Mouse (Mus musculus) CD4-positive, CD25-positive, alpha-beta regulatory T cell, adult 2 months (primary cell): ENCODE data around the gene Ppara.

Experiments used
- DNase-seq: peaks from one replicate; pipeline ENCODE4 v3.0.0-alpha.2; 2012; ENCODE audit warnings: low read depth, low spot score

Ppara gene

DNA sequence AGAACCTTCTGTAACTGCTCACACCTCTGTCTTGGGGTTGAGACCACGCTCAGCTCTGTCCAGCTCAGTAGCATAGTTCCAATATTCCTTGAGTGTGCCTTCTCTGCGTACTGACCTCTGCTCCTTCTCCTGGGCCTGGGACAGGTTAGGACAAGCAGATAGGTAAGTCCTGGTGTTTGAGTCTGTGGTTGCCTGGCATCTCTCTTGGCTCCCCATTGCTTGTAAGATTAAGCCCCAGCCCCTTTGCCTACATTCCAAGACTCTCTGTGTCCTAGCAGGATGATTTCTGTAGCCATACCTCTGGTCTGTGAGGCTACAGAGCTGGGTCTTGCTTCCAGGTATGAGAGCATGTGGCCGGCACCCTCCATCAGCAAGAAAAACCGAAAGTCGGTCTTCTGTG, 6.6 kb upstream of the Ppara start:
- no peak for DNase-seq

DNA sequence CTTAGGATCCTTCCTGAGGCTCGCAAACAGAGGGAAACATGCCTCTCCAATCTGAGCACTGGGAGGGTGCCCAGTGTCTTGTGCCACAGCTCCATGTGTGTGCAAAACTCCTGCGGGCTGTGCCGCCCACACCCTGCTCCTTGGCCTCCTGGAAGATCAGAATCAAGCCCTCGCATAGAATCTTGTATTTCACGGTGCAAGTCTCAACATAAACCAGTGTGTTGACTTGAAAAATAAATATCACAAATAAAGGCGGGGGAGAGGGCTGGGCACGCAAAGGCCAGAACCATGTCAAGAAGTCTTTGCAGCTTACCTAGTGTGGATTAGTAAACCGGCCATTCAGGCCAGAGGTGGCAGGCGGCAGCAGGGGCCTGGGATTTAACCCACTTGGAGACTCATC, 5.5 kb upstream of the Ppara start:
- DNase-seq: no peak

DNA sequence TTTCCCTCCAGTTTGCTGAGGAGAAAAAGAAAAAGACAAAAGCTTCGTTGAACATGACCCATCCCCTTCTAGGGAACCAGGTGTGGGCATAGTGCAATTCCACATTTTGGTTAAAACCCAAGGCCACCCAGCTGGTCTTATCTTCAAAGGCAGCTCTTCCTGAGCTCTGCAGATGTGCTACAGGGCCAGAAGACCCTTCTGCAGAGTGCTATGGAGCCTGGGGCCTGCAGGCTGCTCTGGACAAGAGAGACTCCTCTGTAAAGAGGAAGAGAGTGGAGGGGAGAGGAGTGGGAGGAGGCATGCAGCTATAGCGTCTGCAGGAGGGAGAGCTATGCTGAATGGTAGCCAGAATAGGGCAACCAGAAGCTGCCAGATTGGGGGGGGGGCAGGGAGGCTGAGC, 4.8 kb upstream of the Ppara start:
- DNase-seq: no peak

DNA sequence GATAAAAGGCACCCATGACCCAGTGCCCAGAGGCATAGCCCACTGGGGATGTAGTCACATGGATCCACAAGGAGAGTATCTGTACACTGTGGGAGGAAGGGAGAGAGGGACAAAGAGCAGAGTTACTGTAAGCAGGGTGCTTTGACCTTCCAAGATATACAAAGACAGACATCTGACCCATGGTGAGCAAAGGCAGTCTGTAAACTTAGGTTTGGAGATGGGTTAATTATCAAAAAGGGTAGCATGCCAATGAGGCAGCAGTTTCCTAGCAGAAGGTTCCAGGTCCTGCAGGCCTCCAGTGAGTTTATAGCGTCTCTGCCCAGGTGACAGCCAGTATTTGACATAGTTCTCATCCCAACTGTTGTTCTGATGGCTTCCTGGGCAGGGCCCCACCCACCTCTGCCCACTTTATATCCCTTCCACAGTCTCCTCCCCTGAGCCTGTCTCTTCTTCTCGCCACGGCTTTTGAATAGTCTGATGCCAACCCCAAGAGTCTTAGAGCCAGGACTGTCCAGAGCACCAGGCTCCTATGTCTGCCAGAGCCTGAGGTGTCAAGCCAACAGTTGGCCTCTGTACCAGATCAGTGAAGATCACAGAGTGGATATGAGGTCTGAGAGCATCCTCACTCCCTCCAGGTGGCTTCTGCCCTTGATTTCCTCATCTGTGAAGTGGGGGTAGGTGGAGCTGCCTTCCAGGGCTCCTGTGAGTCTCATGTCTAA, 2.7 kb upstream of the Ppara start:
- no peak for DNase-seq

DNA sequence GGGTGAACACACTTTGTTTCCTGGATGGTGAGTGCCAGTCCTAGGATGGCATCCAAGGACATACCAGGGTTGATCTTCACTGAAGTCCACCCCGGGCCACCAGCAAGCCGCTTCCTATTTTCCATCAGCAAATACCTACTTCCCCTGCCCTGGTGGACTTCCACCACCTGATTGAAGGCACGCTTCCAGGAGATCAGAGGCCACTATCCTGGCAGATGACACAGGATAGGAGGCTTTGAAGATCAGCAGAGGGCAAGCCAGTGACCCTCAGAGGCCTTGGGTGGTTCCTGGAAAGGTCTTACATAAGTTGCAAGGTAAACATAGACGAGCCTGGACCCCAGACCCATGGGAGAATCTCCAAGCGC, 2.2 kb upstream of the Ppara start:
- DNase-seq: no peak

DNA sequence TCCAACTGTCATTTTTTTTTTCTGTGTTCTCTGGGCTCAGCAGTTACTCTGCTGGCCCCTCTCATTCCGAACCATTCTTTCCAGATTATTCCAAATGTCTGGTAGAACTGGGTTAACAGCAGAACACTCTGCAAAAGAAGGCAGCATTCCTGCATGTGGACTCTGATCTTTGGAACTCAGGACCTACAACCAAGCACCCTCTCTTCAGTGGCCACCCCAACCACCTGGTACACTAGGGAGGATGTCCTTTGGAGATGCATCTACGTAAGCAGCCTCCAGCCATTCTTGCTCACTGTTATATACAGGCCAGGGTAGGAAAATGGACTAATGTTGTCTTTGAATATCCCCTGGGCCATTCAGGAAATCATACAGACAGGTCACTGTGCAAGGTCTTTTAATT, 1.1 kb upstream of the Ppara start:
- DNase-seq: no peak

DNA sequence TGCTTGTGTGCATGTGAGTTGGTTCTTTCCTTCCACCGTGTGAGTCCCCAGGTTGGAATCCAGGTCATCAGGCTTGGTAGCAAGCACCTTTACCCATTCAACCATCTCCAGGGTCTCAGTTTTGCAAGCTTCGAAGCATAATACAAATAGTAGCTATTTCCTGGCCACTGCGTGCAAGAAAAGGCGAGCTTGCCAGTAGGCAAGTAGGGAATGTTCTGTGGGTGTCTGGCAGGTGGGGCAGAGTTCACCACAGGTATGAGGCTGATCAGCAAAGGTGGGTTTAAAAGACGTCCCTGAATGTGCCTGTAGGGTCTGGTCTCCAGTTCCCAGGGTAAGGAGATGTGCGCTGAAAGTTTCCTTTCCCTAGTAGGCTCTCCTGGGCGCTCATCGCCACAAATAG, 635 bp upstream of the Ppara start:
- DNase-seq: no peak

DNA sequence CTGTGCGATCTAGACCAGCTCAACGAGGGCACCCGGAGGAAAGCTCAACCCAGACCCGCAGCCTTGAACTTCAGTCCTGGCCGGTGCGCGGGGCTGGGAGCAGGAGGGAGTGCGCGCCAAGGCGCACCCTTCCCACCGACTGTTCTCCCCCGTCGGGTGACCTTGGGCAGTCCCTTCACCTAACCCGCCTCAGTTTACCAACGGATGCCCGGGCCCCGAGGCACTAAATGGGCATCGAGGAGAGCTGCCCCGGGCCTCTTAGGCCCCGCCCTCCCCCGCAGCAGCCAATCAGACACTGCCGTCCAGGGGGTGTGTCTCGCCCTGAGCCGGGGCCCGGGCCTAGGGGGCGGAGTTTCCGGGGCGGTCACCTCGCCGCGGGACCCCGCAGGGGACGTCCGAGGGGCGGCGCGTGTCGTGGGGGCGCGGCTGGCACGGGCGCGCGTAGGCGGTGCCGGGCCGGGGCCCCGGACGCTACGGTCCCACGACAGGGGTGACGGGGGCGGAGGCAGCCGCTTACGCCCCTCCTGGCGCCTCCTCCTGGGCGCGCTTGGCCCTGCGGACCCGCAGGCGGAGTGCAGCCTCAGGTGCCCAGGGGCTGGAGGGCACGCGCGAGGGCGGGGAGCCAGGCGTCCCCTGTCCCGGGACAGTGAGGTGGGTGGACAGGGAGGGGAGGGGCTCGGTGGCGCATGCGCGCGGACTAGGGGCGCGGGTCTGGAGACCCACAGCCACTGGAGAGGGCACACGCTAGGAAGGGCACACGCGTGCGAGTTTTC, 466 bp downstream of the Ppara start:
- peak; percentile 80 for DNase-seq

DNA sequence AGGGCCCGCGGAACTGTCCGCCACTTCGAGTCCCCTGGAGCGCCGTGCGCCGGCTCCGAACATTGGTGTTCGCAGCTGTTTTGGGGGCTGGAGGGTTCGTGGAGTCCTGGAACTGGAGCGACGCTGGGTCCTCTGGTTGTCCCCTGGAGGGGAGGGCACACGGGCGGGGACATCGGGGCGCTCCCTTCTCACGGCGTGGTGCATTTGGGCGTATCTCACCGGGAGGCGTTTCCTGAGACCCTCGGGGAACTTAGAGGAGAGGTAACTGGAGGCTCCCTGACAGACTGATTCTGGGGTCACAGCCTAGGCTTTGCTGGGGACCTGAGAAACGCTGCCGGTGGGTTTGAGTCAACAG, 1.0 kb downstream of the Ppara start:
- no peak for DNase-seq

DNA sequence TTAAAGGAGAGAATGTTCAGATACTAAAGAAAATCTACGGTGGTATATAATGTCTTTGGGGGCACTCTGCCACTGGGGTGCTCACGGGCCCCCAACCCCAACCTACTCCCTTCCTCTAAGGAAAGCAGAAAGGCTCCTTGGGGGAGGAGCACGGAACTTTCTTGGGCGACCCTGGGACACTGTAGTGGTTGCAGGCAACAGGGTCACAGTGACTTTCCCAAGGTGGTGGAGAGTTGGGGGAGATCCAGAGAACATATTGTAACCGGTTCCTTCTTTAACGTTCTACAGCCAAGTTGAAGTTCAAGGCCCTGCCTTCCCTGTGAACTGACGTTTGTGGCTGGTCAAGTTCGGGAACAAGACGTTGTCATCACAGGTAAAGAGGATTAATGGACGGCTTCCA, 1.7 kb downstream of the Ppara start:
- DNase-seq: no peak

DNA sequence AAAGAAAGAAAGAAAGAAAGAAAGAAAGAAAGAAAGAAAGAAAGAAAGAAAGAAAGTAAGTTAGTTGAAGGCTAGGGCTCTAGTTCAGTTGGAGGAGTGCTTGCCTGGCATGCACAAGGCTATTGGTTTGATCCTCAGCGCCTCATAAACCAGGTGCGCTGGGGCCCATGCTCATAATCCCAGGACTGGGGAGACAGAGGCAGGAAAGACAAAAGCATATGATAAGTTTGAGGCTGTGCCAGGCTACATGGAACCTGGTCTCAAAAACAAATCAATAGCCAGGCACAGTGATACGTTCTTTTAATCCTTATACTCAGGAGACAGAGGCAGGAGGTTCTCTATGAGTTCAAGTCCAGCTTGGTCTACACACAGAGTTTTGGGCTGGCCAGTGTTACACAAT, 3.6 kb downstream of the Ppara start:
- no peak for DNase-seq

DNA sequence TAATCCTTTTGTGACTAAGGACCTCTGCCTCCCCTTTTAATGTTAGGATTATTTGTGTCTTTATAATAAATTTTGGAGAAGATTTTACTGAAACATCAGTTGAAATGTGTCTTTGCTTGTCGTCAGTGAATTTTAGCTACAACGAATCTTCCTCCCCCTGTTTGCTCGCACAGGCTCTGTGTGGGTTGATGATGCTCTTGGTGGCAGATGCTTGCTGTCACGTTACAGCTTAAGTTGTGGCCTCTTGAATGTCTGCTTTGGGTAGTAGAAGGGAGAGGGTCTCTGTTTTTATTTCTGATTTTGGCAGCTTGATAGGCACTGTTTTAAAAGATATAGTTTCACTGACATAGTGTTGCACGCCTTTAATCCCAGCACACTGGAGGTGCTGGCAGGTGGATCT, 4.2 kb downstream of the Ppara start:
- no peak for DNase-seq

DNA sequence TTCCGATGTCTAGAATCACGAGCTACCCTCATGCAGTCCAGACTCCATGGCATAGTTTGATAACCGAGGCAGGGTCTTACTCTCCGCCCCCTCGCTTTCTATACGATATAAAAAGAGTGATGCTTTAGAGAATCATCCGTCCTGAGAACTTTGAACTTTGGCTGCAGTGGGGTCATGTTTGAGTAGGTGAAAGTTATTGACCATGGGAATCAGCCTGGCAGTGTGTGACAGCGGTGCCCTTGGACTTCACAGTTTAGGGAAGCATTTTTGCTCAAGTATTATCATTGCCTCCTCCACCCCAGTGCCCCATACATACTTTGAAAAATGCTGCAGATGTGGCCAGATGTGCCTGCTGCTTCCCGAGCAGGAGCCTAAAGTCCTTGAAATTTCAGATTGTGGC, 7.8 kb downstream of the Ppara start:
- no peak for DNase-seq

DNA sequence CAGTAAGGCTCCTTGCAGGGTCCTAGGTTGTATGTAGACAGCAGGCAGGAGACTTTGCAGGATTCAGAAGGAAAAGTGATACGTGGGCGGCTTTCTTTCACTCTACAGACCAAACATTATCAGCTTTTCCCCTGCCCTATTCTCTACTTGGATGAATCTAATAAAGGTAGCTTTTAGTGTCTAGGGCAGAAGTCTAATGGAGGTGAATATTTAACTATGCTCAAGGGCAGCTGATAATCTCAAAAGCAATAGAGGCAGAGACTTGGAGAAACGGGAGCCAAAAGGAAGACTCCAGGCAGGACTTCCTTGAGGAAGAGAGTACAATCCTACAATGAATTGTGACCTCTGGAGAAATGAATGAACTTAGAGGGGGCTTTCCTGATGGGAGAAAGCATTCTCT, 9.2 kb downstream of the Ppara start:
- DNase-seq: no peak

DNA sequence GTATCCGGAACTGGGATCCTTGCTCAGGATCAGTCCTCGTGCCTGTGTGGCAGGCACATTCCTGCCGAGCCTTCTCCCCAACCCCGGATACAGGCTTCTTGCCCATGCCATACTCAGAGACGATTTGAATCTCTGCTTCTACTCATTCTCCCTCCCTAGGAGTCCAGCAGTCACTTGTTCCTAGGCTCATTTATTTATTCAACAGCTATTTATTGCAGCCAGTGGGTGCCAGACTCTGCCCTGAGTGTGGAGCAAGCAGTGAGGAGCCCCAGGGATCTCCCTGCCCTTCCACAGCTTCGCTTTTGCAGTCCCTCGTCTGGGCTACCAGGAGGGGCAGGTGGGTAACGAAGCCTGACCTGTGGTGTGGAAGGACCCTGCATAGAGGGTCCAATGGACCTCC, 11.4 kb downstream of the Ppara start:
- no peak for DNase-seq

DNA sequence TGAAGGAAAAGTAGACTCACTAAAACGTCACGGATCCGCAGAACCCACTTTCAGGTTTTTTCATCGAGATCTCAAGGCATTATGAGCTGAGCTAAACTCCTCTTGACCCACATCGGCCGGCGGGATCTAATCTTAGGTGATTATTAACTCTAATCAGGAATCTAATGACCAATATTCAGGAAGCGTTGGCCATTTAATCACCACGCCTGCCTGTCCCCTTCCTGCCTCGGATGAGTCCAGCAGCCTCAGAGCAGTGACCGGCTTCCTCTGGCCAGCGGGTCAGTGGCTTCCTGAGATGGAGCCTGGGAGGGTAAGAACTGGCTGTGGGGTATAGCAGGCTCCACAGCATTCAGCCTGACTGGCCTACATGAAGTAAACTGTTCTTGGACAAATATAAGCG, 11.9 kb downstream of the Ppara start:
- DNase-seq: no peak

DNA sequence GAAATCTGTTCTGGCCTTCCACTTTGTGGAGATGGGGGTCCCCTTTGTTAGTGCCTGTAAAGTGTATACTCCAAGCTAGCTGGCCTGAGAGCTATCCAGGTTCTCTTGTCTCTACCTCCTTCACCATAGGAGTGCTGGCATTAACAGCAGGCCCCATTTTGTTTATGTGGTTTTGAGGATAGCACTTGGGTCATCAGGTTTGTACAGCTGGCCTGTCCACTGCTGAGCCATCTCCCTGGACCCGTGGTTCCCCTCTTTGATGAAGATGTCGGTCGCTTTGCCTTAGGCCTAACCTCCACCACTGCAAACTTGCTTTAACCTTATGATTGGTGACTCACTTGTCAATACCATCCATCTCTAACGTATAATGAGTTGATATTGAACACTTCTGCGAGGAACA, 13.2 kb downstream of the Ppara start:
- DNase-seq: no peak

DNA sequence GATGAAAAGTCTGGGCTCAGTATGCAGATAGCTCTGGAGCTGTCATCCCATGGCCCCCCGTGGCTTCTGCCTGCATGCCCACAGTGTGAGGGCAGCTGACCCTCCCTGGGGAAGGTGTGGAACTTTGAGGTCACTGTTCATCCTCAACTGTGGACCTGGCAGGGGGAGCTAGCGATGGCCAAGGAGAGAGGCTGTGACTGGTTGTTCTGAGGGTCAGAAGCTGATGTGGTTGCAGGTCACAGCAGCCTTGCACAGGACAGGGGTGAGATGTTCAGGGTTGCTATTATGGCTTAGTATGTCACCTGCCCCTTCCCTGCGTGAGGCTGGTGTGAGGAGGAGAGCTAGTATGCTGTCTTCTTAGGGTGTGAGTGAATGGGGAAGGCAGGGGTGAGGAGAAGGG, 13.7 kb downstream of the Ppara start:
- DNase-seq: no peak

DNA sequence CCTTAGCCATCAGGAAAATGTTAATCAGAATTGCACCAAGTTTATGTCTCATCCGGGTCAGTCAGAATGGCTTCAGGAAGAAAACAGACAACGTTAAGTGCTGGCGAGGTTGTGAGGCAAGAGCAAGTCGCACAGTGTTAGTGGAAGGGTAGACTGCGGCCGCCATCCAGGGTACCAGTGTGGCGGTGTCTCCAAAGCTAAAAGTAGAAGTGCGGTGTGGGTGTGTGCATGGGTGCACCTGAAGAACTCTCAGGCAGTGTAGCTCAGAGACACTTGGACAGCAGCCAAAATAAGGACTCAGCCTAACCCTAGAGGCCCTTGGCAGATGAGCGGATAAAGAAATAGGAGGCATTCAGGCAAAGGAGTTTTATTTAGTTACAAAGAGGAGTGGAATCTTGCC, 14.4 kb downstream of the Ppara start:
- no peak for DNase-seq

DNA sequence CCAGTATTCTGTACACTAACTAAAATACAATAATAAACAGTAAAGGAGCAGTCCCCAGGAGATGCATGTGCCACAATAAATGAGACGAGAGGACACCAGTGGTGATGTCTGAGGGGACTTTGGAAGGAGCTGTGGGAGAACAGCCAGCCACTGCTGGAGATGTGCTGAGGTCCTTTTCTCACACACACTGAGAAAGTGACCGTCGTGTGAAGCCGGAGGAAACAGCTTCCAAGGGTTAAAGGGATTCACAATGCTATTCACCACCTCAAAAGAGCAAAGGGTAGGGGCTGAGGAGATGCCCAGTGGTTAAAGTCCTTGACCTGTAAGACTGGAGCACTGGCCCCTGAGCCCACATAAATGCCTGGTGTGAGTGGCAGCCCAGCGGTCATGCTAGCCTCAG, 15.3 kb downstream of the Ppara start:
- DNase-seq: no peak

DNA sequence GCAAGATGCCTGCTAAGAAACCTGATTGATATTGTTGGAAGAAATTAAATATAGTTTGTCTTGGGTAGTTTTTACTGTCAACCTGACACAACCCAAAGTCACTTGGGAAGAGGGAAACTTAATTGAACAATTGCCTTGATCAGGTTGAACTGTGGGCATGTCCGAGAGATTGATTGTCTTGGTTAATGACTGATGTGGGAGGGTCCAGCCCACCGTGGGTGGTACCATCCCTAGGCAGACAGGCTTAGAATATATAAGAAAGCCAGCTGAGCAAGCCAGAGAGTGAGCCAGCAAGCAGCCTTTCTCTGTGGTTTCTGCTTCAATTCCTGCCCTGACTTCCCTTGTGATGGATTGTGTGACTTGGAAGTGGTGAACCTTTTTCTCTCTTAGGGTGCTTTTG, 17.9 kb downstream of the Ppara start:
- no peak for DNase-seq

DNA sequence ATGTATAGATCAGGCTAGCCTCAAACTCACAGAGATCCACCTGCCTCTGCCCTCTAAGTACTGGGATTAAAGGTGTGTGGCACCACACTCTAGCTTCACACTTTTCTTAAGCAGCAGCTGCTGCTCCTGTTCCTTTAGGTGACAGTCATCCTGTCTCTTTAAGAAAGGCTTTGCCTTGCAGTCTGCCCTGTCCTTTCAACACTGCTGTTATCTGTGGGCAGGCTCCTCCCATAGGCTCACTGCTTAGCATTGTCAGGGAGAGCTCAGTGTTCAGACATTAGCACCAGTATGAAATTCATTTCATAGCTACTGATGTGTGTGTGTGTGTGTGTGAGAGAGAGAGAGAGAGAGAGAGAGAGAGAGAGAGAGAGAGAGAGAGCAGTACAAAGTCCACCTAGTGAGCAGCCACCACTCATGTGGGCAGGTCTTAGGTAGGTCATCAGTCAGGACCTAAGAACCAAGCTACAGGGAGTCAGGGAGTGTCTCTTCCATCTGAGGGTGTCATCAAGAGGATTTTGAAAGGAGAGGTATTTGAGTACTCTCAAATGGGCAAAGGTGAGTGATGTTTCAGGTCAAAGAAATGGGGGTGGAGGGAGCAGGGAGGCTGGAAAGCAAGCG, 19.4 kb downstream of the Ppara start:
- DNase-seq: no peak

DNA sequence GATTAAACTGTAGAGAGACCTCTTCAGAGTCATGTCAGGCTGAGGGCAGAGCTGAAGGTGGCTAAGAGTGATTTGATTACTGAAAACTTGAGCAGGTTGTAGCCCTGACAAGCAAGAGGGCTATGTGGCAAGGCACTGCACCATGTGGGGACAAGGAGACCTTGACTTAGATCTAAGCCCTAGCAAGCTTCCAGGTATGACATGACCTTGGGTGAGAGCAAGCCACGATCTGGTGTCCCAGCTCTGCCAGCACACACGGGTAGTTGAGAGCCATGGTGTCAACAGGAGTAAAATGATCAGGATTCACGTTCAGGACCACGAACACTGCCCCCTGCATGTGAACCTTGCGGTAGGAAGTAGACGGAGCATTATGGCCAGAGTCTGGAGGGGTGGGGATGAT, 20.4 kb downstream of the Ppara start:
- no peak for DNase-seq
